Mouse (Mus musculus) gastrocnemius, postnatal 14 days (tissue): ENCODE data around the gene Bdnf. TPM values are rescaled to one million over a fixed set of nuclear protein-coding genes. Genes with fewer than 3 reads are reported as not detected.

Experiments used
- DNase-seq: peaks from one replicate; pipeline ENCODE4 v3.0.0; 2021; ENCODE audit warnings: mixed read lengths
- intact Hi-C: fragments of 180-260 bp; cut with DNase I; formaldehyde crosslinking; loops from one replicate; pipeline ENCODE4 v1.15.1; 2025; ENCODE audit warnings: low total_unique reads
- long read RNA-seq, 2 experiments: library from polyadenylated mRNA; stranded (forward); transcript quantifications; one replicate each; pipeline ENCODE4 v2.0.0; 2021
- total RNA-seq, 2 experiments: library from RNA; stranded (reverse); gene quantifications; 2 replicates each; pipeline ENCODE4 v1.2.3; 2021

The Bdnf gene
- total RNA-seq = under 1 TPM; 0.10 to 0.24 TPM
- long read RNA-seq, experiment 1 = 0 reads
- long read RNA-seq, experiment 2, partial matches to known transcripts = 0 of 1 reads
- long read RNA-seq, experiment 2, other reads (novel, unspliced or antisense) = 1 of 1 reads

DNA sequence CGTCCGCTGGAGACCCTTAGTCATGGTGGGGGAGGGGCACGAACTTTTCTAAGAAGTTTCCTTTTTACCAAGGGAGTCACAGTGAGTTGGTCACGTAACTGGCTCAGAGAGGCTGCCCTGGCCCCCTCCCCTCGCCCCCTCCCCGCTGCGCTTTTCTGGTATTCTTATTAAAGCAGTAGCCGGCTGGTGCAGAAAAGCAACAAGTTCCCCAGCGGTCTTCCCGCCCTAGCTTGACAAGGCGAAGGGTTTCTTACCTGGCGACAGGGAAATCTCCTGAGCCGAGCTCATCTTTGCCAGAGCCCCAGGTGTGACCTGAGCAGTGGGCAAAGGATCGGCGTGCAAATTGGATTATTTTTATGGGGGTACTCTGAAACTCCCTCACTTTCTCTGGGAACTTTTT lies at the start of gene Bdnf:
Gene Bdnf (plus strand): TSS at position 169 of the 400 bp plus-strand sequence.
- intact Hi-C loops = no loop called here

DNA sequence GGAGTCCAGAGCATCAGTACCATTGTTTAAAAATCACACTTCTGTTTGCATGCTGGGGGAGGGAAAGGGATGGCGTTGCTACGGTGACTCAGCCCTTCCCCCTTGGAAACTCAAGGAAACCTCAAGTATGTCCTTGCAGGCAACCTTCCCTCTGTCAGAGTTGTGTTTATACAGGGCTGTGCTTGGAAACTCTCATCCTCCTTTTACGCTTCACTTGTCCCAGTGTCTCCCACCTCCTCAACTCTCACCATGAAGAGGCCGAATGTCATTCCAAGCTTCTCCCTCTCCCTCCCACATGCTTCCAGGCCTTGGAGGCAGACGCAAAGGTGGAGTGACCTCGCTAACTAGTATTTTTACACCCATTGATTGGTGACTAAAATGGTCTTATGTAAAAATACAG lies 47.6 kb upstream of the Bdnf start:
- intact Hi-C loops = no loop called here
- DNase-seq = no peak

More for the DNA sequence above, at the start of gene Bdnf:
- DNase-seq = no peak

DNA sequence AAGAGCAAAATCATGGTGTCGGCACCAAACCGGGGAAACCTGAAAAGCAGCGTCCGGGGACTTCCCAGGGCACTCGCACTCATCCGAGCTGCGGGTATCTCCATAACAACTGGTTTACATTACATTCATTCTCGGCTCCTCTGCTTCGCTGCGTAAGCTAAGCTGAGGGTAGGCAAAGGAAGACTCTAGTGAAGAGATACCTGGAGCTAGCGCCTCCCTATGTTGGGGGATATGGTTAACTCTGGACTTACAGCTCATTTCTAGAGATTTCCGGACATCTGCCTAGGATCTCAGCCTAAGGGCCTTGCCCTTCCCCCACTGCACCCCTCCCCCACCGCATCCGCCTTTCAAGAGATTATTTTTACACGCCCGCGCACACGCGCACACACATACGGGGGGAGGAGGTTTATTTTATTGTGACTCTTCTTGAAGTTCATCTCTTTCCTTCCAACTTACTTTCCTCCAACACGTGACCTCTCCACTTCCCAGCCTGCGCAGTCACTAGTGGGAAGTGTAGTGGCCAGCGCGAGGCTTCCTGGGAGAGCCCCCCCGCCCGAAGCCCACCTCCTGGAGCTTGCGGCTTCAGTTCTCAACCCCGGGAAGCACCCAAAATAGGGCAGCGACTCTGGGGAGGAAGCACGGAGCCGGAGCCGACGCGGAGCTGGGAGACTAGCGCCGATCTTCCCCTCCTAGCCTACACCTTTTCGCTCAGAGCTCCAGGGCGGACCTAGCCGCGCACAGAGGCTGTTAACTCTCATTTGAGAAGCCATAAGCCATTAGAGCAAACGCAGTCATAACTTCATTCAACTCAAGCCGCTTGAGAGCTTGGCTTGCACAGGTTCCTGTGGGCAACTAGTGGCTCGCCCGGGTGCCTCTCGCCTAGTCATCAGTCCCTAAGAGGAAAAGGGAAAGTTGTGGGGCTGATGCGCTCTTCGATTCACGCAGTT lies 718 bp upstream of the Bdnf start:
- intact Hi-C loops = no loop called here
- no peak for DNase-seq

DNA sequence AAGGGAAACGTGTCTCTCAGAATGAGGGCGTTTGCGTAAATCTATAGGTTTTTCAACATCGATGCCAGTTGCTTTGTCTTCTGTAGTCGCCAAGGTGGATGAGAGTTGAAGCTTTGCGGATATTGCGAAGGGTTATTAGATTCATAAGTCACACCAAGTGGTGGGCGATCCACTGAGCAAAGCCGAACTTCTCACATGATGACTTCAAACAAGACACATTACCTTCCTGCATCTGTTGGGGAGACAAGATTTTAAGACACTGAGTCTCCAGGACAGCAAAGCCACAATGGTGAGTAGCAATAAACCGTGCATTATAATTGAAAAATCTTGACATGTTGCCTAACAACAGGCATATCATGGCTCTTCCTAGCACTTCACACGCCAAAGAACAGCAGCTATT lies 551 bp downstream of the Bdnf start:
- intact Hi-C loops = no loop called here
- no peak for DNase-seq

DNA sequence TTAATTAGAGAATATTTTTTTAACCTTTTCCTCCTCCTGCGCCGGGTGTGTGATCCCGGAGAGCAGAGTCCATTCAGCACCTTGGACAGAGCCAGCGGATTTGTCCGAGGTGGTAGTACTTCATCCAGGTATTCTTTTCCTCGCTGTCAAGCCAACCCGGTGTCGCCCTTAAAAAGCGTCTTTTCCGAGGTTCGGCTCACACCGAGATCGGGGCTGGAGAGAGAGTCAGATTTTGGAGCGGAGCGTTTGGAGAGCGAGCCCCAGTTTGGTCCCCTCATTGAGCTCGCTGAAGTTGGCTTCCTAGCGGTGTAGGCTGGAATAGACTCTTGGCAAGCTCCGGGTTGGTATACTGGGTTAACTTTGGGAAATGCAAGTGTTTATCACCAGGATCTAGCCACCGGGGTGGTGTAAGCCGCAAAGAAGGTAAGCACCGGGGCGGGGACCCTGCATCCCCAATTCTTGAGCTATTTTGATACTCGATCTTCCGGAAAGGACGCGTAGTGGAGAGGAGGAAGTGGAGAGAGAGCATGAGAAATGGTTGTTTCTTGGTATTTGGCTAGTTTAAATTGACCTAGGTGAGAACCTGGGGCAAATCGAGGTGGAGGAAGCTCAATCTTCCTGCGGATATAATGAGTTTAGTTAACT lies 1.6 kb downstream of the Bdnf start:
- intact Hi-C loops = no loop called here
- DNase-seq = no peak

DNA sequence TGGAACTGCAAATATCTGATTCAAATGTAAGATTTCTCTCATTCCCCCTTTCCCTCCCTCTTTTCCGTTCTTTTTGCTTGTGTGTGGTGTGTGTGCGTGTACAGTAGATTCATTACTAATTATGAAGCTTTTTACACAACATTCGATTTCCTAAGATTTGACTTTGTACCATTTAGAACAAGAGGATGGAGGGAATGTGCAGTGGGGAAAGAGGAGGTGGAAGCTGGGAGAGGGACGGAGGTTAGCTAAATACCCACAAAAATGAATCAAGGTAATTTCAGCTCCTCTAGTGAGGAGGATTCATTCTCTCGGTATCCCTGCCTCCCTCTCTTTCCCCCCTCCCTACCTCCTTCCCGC lies 2.1 kb downstream of the Bdnf start:
- intact Hi-C loops = no loop called here
- DNase-seq = no peak

DNA sequence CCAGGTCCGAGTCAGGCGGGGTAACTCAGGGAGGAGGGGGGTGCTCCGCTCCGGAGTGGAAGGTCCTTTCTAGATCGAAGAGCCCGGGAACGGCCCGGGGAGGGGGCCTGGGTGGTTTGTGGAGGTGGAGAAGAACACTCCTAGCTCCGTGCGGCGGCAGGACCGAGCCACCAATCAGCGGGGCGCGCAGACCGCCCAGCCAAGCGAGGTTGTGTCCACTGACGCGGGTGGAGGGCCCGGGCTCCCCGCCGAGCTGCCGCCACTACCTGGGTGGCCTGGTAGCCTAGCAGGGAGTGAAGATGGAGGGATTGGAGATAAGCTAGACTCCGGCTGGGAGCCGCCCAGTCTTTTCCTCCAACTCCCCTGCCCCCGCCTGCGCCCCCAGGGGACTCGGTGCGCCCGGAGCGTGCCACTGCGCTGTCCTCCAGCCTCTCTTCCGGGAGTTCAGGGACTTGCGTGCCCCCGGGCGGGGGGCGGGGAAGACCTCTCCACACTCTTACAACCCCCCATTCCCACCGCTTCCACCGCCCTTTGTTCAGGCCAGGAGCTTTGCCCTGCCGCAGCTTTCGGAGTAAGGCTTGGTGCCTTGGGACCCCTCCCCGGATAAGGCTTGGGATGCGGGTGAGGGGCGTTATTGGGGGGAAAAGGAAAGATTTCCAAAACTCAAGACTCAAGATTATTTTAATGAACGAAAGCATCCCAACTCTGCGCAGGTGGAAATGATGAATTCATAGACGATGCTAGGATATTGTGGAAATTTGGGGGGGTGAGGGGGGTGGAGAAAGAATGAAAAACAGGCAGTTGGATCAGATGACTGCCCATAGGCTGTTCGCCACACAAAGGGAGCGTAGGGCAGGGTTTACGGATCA lies 3.0 kb downstream of the Bdnf start:
- DNase-seq = no peak
- intact Hi-C loops = no loop called here

DNA sequence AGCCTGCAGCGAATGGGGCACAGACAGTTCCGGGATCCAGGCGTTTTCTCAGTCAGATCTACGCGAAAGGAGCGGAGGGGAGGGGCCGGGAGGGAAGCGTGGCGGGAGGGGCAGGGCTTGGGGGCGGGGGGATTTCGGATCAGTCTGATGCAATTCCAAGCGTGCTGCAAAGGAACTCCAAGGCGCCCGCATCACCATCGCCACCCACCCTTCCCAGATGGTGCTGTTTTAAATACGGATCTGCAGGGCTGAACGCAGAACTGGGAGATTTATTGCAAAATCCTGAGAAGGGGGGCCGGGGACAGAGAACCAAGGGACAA lies 3.5 kb downstream of the Bdnf start:
- DNase-seq = no peak
- intact Hi-C loops = no loop called here

DNA sequence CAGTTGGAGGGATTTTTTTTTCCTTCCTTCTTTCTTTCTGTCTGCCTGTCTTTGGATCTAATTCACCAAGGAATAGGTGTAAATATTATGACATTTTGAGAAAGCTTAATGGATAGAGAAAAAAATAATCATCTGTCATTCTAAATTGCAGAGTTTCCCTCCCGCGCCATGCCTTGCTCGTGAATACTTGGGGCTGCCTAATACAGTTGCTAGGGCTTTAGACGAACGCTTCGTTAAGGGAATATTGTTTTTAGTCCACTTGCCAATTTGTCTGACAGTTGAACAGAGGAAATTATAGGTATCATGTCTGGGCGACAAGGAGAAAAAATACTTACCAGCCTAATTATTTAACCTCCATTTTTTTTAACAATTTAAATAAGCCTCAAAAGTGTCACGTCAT lies 4.0 kb downstream of the Bdnf start:
- intact Hi-C loops = no loop called here

DNA sequence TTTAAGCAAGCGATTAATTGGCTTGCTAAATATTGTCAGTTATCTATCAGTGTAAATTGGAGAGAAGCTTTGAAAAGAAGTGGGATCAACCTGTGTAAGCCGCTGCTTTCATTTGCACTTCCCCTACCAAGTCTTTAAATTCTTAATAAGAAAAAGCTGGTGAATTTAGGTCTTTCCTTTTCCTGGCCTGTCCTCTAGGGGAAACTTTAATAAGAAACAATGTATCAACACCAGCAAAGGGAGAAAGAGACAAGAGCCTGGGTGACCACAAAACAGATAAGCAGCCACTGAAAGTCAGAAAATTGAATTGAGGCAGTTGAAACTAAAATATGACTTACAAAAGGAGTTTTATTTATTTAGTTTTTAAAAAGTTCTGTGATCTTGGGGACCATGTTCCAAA lies 4.9 kb downstream of the Bdnf start:
- intact Hi-C loops = no loop called here
- no peak for DNase-seq

More for the DNA sequence above, 4.0 kb downstream of the Bdnf start:
- no peak for DNase-seq

DNA sequence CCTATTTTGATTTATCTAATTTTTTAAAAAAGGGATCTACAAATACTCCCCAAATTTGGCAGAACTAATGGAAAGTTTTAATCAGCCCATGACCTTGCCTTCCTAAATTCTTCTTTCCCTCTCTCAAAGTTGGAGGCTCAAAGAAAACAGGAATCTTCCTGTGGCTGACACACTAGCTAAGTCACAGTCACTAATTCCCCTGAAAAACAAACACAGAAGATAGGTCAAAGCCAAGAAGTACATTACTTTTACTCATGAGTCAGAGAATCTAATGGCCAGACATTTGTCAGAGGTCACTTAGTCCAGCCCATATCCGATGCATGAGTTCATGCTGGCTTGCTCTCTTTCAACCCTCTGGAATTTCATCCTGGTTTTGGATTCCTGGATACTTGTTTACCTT lies 6.6 kb downstream of the Bdnf start:
- intact Hi-C loops = no loop called here
- DNase-seq = no peak

DNA sequence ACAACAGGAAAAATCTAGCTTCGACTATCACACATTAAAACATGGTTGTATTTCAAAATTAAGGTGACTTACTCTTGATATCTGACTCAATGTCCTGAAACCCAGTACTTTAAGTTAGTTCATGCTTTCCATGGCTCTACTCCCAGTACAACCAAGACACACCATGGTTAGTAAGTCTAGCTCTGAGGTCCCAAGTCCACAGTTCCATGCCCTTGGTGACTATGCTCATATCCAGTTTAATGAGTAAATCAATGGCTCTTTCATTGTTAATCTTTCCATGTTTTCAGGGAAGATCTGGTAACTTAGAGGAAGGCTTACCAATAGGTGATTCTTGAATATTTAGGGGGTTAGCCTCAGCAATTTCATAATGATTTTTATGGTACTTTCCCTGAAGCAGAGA lies 14.2 kb downstream of the Bdnf start:
- intact Hi-C loops = no loop called here
- DNase-seq = no peak

DNA sequence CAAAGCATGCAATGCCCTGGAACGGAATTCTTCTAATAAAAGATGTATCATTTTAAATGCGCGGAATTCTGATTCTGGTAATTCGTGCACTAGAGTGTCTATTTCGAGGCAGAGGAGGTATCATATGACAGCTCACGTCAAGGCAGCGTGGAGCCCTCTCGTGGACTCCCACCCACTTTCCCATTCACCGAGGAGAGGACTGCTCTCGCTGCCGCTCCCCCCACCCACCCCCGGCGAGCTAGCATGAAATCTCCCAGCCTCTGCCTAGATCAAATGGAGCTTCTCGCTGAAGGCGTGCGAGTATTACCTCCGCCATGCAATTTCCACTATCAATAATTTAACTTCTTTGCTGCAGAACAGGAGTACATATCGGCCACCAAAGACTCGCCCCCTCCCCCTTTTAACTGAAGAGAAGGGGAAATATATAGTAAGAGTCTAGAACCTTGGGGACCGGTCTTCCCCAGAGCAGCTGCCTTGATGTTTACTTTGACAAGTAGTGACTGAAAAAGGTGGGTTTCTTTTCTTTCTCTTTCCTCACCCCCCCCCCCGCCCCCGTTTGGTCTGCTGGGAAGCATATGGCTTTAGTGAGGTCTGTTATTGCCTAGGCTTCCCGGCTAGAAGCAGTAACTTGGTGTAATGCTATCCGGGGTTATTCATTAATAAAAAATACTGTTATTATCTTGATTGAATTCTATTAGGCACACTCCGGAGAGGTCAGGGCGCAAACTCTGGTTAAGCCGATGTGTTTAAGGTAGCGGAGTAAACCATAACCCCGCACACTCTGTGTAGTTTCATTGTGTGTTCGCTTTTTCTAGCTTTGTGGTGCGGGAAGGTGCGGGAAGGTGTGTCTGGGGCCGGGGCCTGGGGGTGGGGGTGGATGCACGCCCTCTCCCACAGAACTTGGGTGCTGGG lies 18.0 kb downstream of the Bdnf start:
- intact Hi-C loops = loop anchor here (5.0 kb wide), 1 partner anchor 815 kb away; no protein-coding TSS in a partner anchor

DNA sequence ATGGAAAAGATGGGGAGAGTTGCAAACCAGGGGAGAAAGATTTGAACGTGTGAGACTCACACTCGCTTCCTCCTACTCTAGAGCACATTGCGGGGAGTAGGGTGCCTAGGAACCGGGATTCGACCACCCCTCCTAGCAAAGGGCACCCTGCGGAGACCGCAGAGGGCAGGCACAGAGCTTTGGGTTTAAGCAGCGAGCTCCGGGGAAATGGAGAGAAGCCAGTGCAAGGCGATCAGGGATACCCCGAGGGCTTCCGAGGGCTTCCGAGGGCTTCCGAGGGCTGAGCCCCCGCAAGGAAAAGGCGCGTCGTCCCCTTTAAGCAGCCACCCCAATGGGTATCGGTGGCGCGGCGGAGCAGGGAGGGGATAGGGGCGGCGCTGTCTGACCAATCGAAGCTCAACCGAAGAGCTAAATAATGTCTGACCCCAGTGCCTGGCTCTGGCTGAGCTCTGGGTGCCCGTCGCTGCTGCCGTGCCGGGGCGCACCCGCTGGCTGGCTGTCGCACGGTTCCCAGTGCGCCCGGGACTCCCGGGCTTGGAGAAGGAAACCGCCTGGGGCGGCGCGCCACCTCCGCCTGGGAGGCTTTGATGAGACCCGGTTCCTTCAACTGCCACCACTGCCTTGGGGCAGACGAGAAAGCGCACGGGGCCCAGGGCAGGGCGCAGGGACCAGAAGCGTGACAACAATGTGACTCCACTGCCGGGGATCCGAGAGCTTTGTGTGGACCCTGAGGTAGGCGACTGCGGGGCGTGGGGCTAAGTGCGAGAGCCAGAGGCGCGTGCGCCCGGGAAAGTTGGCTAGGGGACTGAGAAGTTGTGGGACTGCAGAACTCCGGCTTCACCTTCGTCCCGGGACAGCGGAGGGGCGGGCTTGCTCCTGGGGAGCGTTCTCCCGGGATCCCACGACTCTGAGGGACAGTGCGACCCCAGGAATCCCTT lies 18.9 kb downstream of the Bdnf start:
- no peak for DNase-seq
- intact Hi-C loops = loop anchor here (5.0 kb wide), 1 partner anchor 816 kb away; no protein-coding TSS in a partner anchor

More for the DNA sequence above, 18.0 kb downstream of the Bdnf start:
- DNase-seq = no peak

DNA sequence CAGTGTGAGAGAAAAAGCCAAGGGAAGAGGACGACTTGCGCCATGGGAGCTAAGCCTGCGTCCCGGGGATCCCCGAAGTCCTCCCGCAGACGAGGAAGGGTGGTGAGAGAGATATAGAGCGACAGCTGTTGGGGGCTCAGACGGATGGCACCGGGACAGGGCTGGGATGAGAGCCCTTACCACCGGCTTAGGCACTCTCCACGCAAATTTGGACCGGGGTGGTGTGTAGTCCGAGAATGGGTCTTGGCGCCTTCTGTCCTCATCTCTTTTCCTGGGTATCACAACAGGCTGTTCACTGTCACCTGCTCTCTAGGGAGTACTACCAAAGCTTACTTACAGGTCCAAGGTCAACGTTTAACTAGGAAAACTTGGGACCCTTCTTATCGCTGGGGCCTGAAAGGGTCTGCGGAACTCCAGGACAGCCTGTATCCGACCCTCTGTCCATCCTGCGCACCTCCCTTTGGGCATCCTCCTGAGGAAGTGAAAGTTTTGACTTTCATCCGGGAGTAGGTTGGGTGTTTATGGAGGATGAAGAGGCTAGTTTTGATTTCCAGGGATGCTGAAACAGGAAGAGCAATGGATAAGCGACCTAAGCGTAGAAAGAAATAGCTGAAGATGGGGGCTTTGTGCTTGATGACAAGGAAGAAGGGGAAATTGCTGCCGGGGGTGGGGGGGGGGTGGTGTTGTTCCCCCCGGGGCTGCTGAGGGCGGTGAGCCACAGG lies 19.8 kb downstream of the Bdnf start:
- intact Hi-C loops = loop anchor here (5.0 kb wide), 1 partner anchor 817 kb away; no protein-coding TSS in a partner anchor
- no peak for DNase-seq

DNA sequence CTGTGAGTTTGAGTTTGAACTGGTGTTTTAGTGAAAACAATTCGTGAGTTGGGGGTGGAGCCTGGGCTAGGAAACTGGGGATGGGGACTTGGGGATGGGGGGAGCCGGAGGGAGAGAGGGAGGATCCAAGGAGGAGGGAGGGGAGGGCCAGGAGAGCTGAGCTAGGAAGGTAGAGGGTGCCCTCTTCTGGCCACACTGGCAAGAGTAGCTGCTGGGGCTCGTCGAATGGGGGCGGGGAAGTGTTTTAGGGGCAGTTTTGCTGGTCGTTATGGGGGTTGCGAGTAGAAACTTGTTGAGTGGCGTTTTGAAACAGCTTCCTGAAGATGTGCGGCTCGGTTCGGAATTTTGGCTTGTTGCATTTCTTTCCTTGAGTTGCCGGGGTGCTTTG lies 20.3 kb downstream of the Bdnf start:
- intact Hi-C loops = loop anchor here (5.0 kb wide), 1 partner anchor 818 kb away; no protein-coding TSS in a partner anchor
- DNase-seq = peak; percentile 67

DNA sequence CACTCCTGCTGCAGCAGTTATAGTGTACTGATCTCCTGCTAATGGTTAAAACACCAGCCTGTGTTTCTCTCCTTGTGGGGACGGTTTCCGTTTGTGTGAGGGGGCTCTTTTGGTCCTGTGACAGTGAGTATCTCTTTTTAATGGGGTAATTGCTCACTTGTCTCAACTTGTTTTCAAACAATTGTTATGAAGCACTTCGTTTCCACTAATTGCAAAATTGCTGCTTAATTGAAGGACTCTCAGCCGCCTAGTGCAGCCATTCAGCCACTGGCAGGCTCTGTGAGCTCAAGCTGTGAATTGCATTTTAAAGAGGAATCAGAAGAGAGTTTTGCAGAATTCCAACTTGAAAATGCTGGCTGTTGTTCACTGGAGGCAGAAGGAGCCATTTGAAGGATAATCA lies 22.7 kb downstream of the Bdnf start:
- intact Hi-C loops = no loop called here
- no peak for DNase-seq
